Mouse (Mus musculus): ENCODE results near the gene Dock9. TPM values are rescaled to one million over a fixed set of nuclear protein-coding genes. Genes with fewer than 3 reads are reported as not detected.

The Dock9 gene
- total and polyA plus RNA-seq, 3 experiments, result 9.3 to 12.2 (median 10.3) TPM

DNA sequence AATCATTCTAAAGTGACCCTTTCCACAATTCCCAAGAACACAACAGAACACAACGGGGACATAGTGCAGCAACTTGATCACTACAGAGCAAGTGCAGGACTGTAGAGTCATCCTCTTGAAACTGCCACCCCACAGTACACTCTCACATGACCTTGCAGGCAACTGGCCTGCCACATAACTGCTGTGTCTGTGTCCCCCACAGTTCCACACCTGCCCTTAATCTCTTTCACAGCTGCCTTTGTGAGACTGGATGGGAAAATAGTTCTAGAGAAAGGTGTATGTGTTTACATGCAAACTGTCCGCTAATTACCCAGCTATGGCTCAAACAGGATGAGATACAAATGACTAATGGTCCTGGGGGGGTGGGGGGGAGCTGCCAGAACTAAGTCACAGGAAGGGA, 83.4 kb downstream of the Dock9 start:
- Histone ChIP-seq H3K4me3 (replicated peaks in 1 of 3; ENCODE audit: low read depth in 2 of 3, low read length in 2 of 3, poor library complexity in 1 of 3) (no peak overlapping the region), H3K9me3 (replicated peaks; ENCODE audit: low read length) (no peaks in the 10 kb centered on the region), H3K27me3 (replicated peaks) (no peaks in the 10 kb centered on the region), H3K27ac (ENCODE audit: insufficient read depth, low read depth) (no peak overlapping the region), H3K79me2 (replicated peaks; ENCODE audit: control insufficient read depth, extremely low read depth, insufficient read depth, poor library complexity, severe bottlenecking) (peaks cover 11% of the 10 kb centered on the region), H3K4me2 (ENCODE audit: insufficient read depth, low read depth, poor library complexity, severe bottlenecking) (no peak overlapping the region), H3K4me1 (ENCODE audit: control insufficient read depth in 1 of 2, insufficient read depth in 2 of 2) (peaks cover 13 to 60% of the 10 kb centered on the region in 2 experiments), H3K9ac (ENCODE audit: insufficient read depth, low read depth) (no peak overlapping the region), H3K36me3 (replicated peaks in 1 of 2; ENCODE audit: control insufficient read depth in 1 of 2, insufficient read depth in 1 of 2, low read length in 1 of 2) (peaks cover 22 to 45% of the 10 kb centered on the region in 2 experiments)
- dilution Hi-C loops (cut with MboI; ENCODE audit: extremely low pct_ligation_motif_present, extremely low pct_unique_long_range_greater_than_20kb, low sequenced_read_pairs), result no loop called here
- DNase-seq (ENCODE audit: extremely low read depth), result no peak
- in situ Hi-C loops (cut with MboI; ENCODE audit: low pct_ligation_motif_present, low pct_unique_long_range_greater_than_20kb, low sequenced_read_pairs), result no loop called here
- TF ChIP-seq ZKSCAN1 (IDR thresholded peaks at IDR 0.05; ENCODE audit: borderline replicate concordance, low read depth, low read length) (no peak), ZNF384 (IDR thresholded peaks at IDR 0.05; ENCODE audit: low read depth, low read length) (no peak), USF1 (IDR thresholded peaks at IDR 0.05; ENCODE audit: low read depth, low read length) (no peak)

DNA sequence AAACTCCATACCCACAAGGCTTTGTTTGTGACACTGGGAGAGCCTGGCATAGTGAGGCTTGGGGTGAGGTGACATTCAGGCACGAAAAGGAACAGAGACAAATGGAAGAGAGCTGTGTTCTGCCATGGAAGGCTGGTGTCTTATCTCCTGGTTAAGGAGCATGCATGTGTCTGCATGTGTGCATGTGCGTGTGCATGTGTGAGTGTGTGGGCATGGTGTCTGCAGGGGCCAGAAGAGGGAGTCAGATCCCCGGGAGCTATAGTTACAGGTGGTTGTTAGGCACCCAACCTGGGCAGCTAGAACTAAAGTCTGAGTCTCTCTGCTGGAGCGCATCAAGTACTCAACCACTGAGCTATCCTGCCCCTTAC, 83.8 kb downstream of the Dock9 start:
- in situ Hi-C loops (cut with MboI; ENCODE audit: low pct_ligation_motif_present, low pct_unique_long_range_greater_than_20kb, low sequenced_read_pairs), result no loop called here
- dilution Hi-C loops (cut with MboI; ENCODE audit: extremely low pct_ligation_motif_present, extremely low pct_unique_long_range_greater_than_20kb, low sequenced_read_pairs), result no loop called here
- peaks cover 15% of the 10 kb centered on the region for H3K79me2 ChIP-seq (replicated peaks; ENCODE audit: control insufficient read depth, extremely low read depth, insufficient read depth, poor library complexity, severe bottlenecking)
- H3K4me1 ChIP-seq (ENCODE audit: control insufficient read depth in 1 of 2, insufficient read depth in 2 of 2), result peaks cover 13 to 64% of the 10 kb centered on the region in 2 experiments
- H3K9ac ChIP-seq (ENCODE audit: insufficient read depth, low read depth), result no peak overlapping the region
- no peak overlapping the region for H3K27ac ChIP-seq (ENCODE audit: insufficient read depth, low read depth)
- no peak for DNase-seq (ENCODE audit: extremely low read depth)
- H3K9me3 ChIP-seq (replicated peaks; ENCODE audit: low read length), result no peaks in the 10 kb centered on the region
- no peak overlapping the region for H3K4me2 ChIP-seq (ENCODE audit: insufficient read depth, low read depth, poor library complexity, severe bottlenecking)
- H3K4me3 ChIP-seq (replicated peaks in 1 of 3; ENCODE audit: low read depth in 2 of 3, low read length in 2 of 3, poor library complexity in 1 of 3), result no peak overlapping the region
- TF ChIP-seq UBTF (IDR thresholded peaks at IDR 0.05; ENCODE audit: low read depth, low read length) (no peak), SMC3 (IDR thresholded peaks at IDR 0.05; ENCODE audit: low read depth, low read length) (no peak), ELF1 (IDR thresholded peaks at IDR 0.05; ENCODE audit: low read depth, low read length) (no peak), NELFE (IDR thresholded peaks at IDR 0.05; ENCODE audit: low read depth, low read length) (no peak), EP300 (IDR thresholded peaks at IDR 0.05; ENCODE audit: low read length) (no peak), CTCF (conservative IDR thresholded peaks at IDR 0.05 in 1 of 2, IDR thresholded peaks at IDR 0.05 in 1 of 2; ENCODE audit: low read depth in 2 of 2, low read length in 2 of 2) (no peak), JUN (IDR thresholded peaks at IDR 0.05; ENCODE audit: insufficient read depth, low read depth, low read length) (no peak)
- H3K36me3 ChIP-seq (replicated peaks in 1 of 2; ENCODE audit: control insufficient read depth in 1 of 2, insufficient read depth in 1 of 2, low read length in 1 of 2), result peaks cover 21 to 42% of the 10 kb centered on the region in 2 experiments
- no peaks in the 10 kb centered on the region for H3K27me3 ChIP-seq (replicated peaks)

DNA sequence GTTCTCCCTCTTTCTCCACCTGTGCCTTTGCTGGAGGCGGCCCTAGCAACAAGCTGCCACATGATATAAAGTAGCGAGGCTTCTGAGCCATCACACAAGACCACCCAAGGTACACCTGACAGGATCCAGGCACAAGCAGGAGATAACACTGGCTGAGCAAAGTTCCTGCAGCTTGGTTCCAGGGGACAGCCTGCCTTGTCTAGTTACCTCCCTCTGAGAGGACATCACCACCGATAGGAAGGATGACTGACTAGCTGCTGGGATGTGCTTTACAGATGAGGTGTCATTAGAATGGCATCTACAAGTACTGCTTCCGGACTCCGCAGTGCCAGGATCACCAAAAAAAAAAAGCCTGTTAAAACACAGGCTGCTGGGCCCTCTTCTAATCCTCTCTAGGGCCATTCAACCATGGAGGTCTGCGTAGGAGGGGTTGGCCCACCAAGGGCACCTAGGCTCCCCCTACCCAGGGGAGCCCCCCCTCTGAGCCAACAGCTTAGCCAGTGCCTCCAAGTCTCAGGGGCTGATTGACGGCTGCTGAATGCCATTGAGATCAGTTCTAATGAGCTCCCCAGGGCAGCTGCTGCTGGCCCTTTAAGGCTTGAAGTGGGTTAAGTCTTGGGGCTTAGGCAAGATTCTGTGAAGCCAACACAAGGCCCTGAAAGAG, 84.3 kb downstream of the Dock9 start:
- no peak overlapping the region for H3K9ac ChIP-seq (ENCODE audit: insufficient read depth, low read depth)
- no peak overlapping the region for H3K27ac ChIP-seq (ENCODE audit: insufficient read depth, low read depth)
- no peaks in the 10 kb centered on the region for H3K27me3 ChIP-seq (replicated peaks)
- dilution Hi-C loops (cut with MboI; ENCODE audit: extremely low pct_ligation_motif_present, extremely low pct_unique_long_range_greater_than_20kb, low sequenced_read_pairs), result no loop called here
- H3K4me2 ChIP-seq (ENCODE audit: insufficient read depth, low read depth, poor library complexity, severe bottlenecking), result no peak overlapping the region
- in situ Hi-C loops (cut with MboI; ENCODE audit: low pct_ligation_motif_present, low pct_unique_long_range_greater_than_20kb, low sequenced_read_pairs), result no loop called here
- H3K9me3 ChIP-seq (replicated peaks; ENCODE audit: low read length), result no peaks in the 10 kb centered on the region
- peaks cover 13 to 68% of the 10 kb centered on the region in 2 experiments for H3K4me1 ChIP-seq (ENCODE audit: control insufficient read depth in 1 of 2, insufficient read depth in 2 of 2)
- TF ChIP-seq POLR2AphosphoS2 (IDR thresholded peaks at IDR 0.05; ENCODE audit: low read depth, low read length) (no peak), RCOR1 (conservative IDR thresholded peaks at IDR 0.05; ENCODE audit: low read depth, low read length) (no peak), MEF2A (IDR thresholded peaks at IDR 0.05; ENCODE audit: borderline replicate concordance, low read depth, low read length) (no peak), ELF1 (IDR thresholded peaks at IDR 0.05; ENCODE audit: low read depth, low read length) (no peak), JUND (conservative IDR thresholded peaks at IDR 0.05; ENCODE audit: low read depth, low read length) (no peak), MAFK (IDR thresholded peaks at IDR 0.05; ENCODE audit: insufficient replicate concordance, low read length) (no peak), HCFC1 (IDR thresholded peaks at IDR 0.05; ENCODE audit: low read depth, low read length) (no peak), PAX5 (IDR thresholded peaks at IDR 0.05; ENCODE audit: low read length) (no peak), MYC (IDR thresholded peaks at IDR 0.05; ENCODE audit: low read depth, low read length) (no peak), SMC3 (IDR thresholded peaks at IDR 0.05; ENCODE audit: low read depth, low read length) (no peak), CHD2 (IDR thresholded peaks at IDR 0.05; ENCODE audit: low read length) (no peak), CTCF (conservative IDR thresholded peaks at IDR 0.05 in 1 of 2, IDR thresholded peaks at IDR 0.05 in 1 of 2; ENCODE audit: low read depth in 2 of 2, low read length in 2 of 2) (no peak), ZMIZ1 (IDR thresholded peaks at IDR 0.05; ENCODE audit: low read depth, low read length) (no peak), ETS1 (conservative IDR thresholded peaks at IDR 0.05; ENCODE audit: low read depth, low read length) (no peak)
- peaks cover 18% of the 10 kb centered on the region for H3K79me2 ChIP-seq (replicated peaks; ENCODE audit: control insufficient read depth, extremely low read depth, insufficient read depth, poor library complexity, severe bottlenecking)
- no peak overlapping the region for H3K4me3 ChIP-seq (replicated peaks in 1 of 3; ENCODE audit: low read depth in 2 of 3, low read length in 2 of 3, poor library complexity in 1 of 3)
- no peak for DNase-seq (ENCODE audit: extremely low read depth)
- H3K36me3 ChIP-seq (replicated peaks in 1 of 2; ENCODE audit: control insufficient read depth in 1 of 2, insufficient read depth in 1 of 2, low read length in 1 of 2), result peaks cover 21 to 40% of the 10 kb centered on the region in 2 experiments

Measured in CH12.LX (cell line).